Mouse (Mus musculus): ENCODE data around the gene Cenpt.

The Cenpt gene

DNA sequence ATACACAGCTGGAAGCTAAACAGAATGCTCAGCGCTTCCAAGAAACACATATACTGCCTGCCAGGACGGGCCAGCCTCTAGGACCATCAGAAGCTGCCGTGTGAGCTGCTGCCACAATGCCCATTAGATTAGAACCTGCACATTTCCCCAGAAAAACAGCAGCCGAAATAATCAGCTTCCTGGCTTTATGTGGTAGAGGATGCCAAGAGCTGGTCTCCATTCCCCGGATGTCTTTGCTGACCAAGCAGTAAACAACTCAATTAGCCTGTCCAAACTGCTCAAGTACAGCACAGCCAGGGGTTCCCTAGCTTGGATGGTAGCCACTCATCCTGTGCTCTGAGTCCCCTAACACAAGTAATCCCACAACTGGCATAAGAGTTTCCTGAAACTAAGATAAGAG, 45.3 kb downstream of the Cenpt start:
- DNase-seq (ENCODE audit: low spot score in 2 of 2) = no peak

GRCm38 (mm10) chr8:105805964-105806363, 47.1 kb downstream of the Cenpt start:
- no peak for DNase-seq (ENCODE audit: low spot score in 2 of 2)

DNA sequence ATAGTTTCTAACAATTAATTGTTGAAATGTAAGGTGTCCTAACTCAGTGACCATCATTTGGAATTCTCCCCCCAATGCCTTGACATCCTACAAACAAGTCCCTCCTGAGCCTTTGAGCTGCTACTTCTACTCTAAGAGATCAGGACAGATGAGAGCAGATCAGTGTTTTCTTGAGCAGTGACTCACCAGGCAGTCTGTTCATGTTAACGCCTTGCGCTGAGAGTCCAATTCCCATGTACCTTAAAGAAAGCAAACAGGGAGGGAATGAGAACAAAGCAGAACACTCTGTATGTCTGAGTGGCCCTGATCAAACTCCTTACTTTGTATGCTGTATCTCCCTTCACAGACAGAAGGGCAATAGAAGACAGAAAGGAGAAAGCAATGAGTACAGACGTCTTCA, 47.7 kb downstream of the Cenpt start:
- no peak for DNase-seq (ENCODE audit: low spot score in 2 of 2)

DNA sequence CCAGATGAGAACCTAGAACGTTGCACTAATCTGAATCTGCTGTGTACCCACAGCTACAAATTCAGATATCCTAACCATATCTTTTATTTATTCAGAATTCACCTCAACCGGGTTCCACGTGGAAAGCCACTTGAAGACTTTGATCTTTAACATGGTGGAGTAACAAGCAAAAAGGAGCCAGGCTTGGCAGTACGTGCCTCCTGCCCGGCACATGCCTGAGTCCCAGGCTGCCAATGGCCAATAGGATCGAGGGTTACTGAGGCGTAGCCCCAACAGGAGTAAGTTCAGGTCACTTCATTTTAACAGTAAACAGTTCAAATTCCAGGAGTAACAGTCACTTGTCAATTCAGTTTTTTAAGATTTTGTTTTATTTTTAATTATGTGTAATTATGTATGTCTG, 48.3 kb downstream of the Cenpt start:
- no peak for DNase-seq (ENCODE audit: low spot score in 2 of 2)

DNA sequence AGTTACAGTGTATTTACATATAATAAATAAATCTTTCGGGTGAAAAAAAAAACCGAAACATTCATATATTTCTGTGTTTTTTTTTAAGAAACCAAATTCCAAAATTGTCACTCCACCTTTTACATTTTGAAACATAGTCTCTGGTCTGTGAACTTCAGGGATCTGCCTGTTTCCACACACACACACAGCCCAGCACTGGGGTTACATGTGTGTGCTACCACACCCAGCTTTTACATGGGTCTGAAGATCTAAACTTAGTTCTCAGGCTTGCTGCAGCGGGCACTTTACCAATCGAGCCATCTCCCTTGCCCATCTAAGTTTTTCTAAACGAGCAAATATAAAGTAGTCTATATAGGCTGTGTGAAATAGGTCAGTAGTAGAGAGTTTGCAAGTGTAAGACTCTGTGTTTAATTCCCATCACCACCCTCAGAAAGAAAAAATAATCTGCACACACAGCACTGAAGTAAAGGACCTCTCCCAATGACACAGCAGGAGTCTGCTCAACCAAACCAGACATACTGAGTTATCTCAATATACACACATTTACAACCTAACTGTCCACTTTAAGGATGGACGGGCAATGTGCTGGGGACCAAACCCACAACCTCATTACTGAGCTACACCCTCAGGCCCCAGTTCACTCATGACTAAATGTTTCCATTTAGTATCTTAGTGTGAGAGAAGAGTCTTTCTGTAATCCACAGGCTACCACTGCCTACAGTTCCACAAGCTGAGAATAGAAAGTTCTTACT, 51.7 kb downstream of the Cenpt start:
- DNase-seq (ENCODE audit: low spot score in 2 of 2) = no peak

DNA sequence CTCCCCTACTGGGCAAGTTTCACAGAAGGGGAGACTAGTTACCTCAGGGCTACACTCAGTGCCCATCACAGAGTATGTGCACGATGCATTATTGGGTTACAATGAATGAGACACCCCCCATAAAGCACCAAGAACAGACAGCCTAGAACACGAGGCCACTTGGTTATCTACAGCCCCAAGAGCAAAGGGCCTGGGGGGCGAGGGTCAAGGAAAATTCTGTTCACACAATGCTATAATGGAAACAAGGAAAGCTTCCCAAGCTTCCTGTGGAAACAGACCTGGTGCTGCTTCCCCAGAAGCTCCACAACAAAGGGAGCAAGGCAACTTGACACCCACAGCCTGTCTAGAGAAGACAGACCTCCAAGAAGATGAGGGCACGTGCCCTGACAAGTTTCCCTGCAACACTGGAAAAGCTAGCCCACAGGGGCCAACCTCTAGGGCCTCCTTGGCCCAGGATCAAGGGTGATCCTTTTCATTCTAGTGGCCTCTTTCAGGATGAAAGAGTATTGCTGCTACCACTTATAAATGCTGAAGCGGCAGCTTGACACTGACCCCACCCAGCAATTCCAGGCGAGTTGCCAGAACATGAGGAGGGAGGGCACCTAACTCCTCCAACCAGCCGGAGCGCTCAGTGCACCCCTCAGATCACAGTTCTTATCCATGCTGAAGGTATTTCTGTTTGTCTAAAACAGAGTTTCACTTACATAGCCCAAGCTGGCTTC, 53.8 kb downstream of the Cenpt start:
- peak; percentile 22 to 33 for DNase-seq (ENCODE audit: low spot score in 2 of 2)

DNA sequence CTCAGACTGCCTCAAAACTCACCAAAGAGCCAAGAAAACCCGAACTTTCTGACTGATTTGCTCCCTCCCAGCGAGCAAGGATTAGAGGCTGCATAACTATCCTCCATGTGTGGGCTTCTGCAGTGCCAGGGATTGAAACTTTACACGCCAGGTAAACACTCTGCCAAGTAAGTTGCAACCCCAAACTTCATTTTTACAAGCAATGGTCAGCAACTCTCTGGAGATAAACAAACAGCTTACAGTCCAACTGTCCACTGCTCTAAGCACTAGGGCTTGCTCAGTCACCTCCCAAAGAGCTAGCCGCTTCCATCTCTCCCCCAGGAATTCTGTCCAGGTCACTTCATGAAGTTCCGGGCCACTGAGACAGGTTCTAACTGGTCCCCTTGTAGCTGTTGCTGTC, 54.7 kb downstream of the Cenpt start:
- DNase-seq (ENCODE audit: low spot score in 2 of 2) = no peak

DNA sequence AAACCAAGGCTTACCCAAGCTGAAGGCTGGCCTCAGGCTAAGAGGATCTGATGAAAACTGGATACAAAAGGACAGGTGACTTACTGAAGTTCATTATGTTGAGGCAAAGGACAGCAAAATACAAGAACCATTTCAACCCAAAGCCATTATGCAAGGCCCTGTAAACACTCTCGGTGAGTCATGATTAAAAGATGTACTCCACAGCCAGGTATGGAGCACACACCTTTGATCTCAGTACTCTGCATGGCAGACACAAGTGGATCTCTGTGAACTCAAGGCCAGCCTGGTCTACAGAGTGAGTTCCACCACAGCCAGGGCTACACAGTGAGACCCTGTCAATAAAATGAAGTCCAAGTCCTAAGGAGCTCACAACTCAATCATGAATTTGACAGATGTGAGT, 57.3 kb downstream of the Cenpt start:
- DNase-seq (ENCODE audit: low spot score in 2 of 2) = no peak
